Mouse (Mus musculus) midbrain, embryonic 11.5 days (tissue): ENCODE data around the gene Rpsa. TPM values are rescaled to one million over a fixed set of nuclear protein-coding genes. Genes with fewer than 3 reads are reported as not detected.

Experiments
- ATAC-seq: fragments of 200-750 bp; cut with Nextera tagmentation; 2 replicates; pipeline ENCODE4 v1.8.0; 2017; ENCODE audit warnings: moderate TSS enrichment, moderate library complexity; ENCODE audit not compliant: low FRiP score
- DNase-seq: peaks from one replicate; pipeline ENCODE4 v3.0.0; 2015; ENCODE audit warnings: low spot score; ENCODE audit errors: missing footprints
- H3K27ac ChIP-seq: fragments of 300-500 bp; sonication (generic); 2 replicates; pipeline ENCODE4 v1.5.1; 2014; ENCODE audit warnings: low read depth, low read length
- H3K27me3 ChIP-seq: fragments of 300-500 bp; sonication (generic); 2 replicates; pipeline ENCODE4 v1.6.1; 2014; ENCODE audit warnings: mild to moderate bottlenecking, low read length, moderate library complexity, mixed read lengths; ENCODE audit not compliant: control insufficient read depth, insufficient read depth
- H3K36me3 ChIP-seq: fragments of 300-500 bp; sonication (generic); 2 replicates; pipeline ENCODE4 v1.6.1; 2014; ENCODE audit warnings: mild to moderate bottlenecking, low read length, moderate library complexity, mixed read lengths; ENCODE audit not compliant: control insufficient read depth, insufficient read depth
- H3K4me1 ChIP-seq: fragments of 300-500 bp; sonication (generic); 2 replicates; pipeline ENCODE4 v1.6.1; 2014; ENCODE audit warnings: low read length; ENCODE audit not compliant: control insufficient read depth, insufficient read depth
- H3K4me2 ChIP-seq: fragments of 300-500 bp; sonication (generic); 2 replicates; pipeline ENCODE4 v1.6.1; 2014; ENCODE audit warnings: mild to moderate bottlenecking, moderate library complexity
- H3K4me3 ChIP-seq: fragments of 300-500 bp; sonication (generic); 2 replicates; pipeline ENCODE4 v1.5.1; 2014; ENCODE audit warnings: low read depth, low read length
- H3K9ac ChIP-seq: fragments of 300-500 bp; sonication (generic); 2 replicates; pipeline ENCODE4 v1.6.1; 2014; ENCODE audit warnings: low read length
- H3K9me3 ChIP-seq: fragments of 300-500 bp; sonication (generic); 2 replicates; pipeline ENCODE4 v1.6.1; 2016; ENCODE audit warnings: low read length; ENCODE audit not compliant: control insufficient read depth
- WGBS: fragments of 180-500 bp; shearing (Covaris S2); extraction: QIAGEN DNeasy Blood & Tissue Kit; methylation state at CpG from one replicate; pipeline ENCODE4 v1.1.7; 2014; 5-methylcytosine and 5-hydroxymethylcytosine counted together
- polyA plus RNA-seq: library from polyadenylated mRNA; unstranded; fragments of >200 nt; fragmentation: Nextera tagmentation; extraction: Ambion mirVana; gene quantifications from 2 replicates; pipeline ENCODE4 v1.2.1, GENCODE M21; 2014

The Rpsa gene
- polyA plus RNA-seq, 1 experiment from 2014 or later, result 1,482 TPM

GRCm38 (mm10) chr9:120110211-120111018 is 17.1 kb upstream of the Rpsa start, which contains the start of gene Slc25a38:
Gene Slc25a38, plus strand, starts transcription at chr9:120110374.
- Histone ChIP-seq H3K36me3 (no peaks in the 10 kb centered on the region), H3K4me3 (peak within 1 kb of the TSS; percentile 78), H3K9me3 (no peaks in the 10 kb centered on the region), H3K9ac (peak within 1 kb of the TSS; percentile 81), H3K27me3 (no peaks in the 10 kb centered on the region), H3K27ac (peak within 1 kb of the TSS; percentile 75), H3K4me2 (peak within 1 kb of the TSS; percentile 63), H3K4me1 (peaks cover 5% of the 10 kb centered on the region; the same call in 1 of the 2 replicates)
- ATAC-seq, result peak; percentile 98
- WGBS, result 2% methylated on average over 62 of the region's 62 CpGs
- peak; percentile 98 for DNase-seq

- Histone ChIP-seq H3K27ac (no peak overlapping the region), H3K9me3 (no peaks in the 10 kb centered on the region), H3K4me1 (peaks cover 5% of the 10 kb centered on the region; the same call in 1 of the 2 replicates), H3K27me3 (no peaks in the 10 kb centered on the region), H3K4me2 (peak overlapping the region; percentile 63), H3K4me3 (peak overlapping the region; percentile 78), H3K9ac (peak overlapping the region; percentile 81), H3K36me3 (no peaks in the 10 kb centered on the region)
- DNase-seq, result no peak
- WGBS, result 81% methylated on average over 15 of the region's 15 CpGs
- ATAC-seq, result no peak
Measured at GRCm38 (mm10) chr9:120111156-120111945, 16.1 kb upstream of the Rpsa start.

GRCm38 (mm10) chr9:120112472-120112871 is 15.0 kb upstream of the Rpsa start:
- Histone ChIP-seq H3K9ac (no peak overlapping the region), H3K27ac (no peak overlapping the region), H3K36me3 (no peaks in the 10 kb centered on the region; the same call in 1 of the 2 replicates), H3K4me3 (no peak overlapping the region), H3K9me3 (no peaks in the 10 kb centered on the region), H3K27me3 (no peaks in the 10 kb centered on the region), H3K4me2 (no peak overlapping the region), H3K4me1 (peaks cover 5% of the 10 kb centered on the region; the same call in 1 of the 2 replicates)
- DNase-seq (no peak), ATAC-seq (no peak)
- 89% methylated on average over 6 of the region's 6 CpGs for WGBS

GRCm38 (mm10) chr9:120113456-120113855 is 14.0 kb upstream of the Rpsa start:
- WGBS, result 95% methylated on average over 6 of the region's 7 CpGs
- Histone ChIP-seq H3K4me2 (no peak overlapping the region), H3K4me3 (no peak overlapping the region), H3K9me3 (no peaks in the 10 kb centered on the region), H3K27me3 (no peaks in the 10 kb centered on the region), H3K27ac (no peak overlapping the region), H3K36me3 (no peaks in the 10 kb centered on the region; the same call in 1 of the 2 replicates), H3K4me1 (peaks cover 5% of the 10 kb centered on the region; the same call in 1 of the 2 replicates), H3K9ac (no peak overlapping the region)
- no peak for DNase-seq
- ATAC-seq, result no peak

- DNase-seq (no peak), ATAC-seq (no peak)
- Histone ChIP-seq H3K4me1 (peaks cover 5% of the 10 kb centered on the region; the same call in 1 of the 2 replicates), H3K9ac (no peak overlapping the region), H3K36me3 (no peaks in the 10 kb centered on the region; the same call in 1 of the 2 replicates), H3K27me3 (no peaks in the 10 kb centered on the region), H3K27ac (no peak overlapping the region), H3K4me3 (no peak overlapping the region), H3K4me2 (no peak overlapping the region), H3K9me3 (no peaks in the 10 kb centered on the region)
- WGBS, result 93% methylated on average over 17 of the region's 17 CpGs
Measured at GRCm38 (mm10) chr9:120114051-120114788, 13.3 kb upstream of the Rpsa start.

- ATAC-seq, result no peak
- Histone ChIP-seq H3K9me3 (no peaks in the 10 kb centered on the region), H3K9ac (no peak overlapping the region), H3K4me2 (no peak overlapping the region), H3K4me3 (no peak overlapping the region), H3K36me3 (no peaks in the 10 kb centered on the region; the same call in 1 of the 2 replicates), H3K27ac (no peak overlapping the region), H3K4me1 (peaks cover 5% of the 10 kb centered on the region; the same call in 1 of the 2 replicates), H3K27me3 (no peaks in the 10 kb centered on the region)
- 84% methylated on average over 2 of the region's 2 CpGs for WGBS
- no peak for DNase-seq
Measured at GRCm38 (mm10) chr9:120114789-120115151, 12.7 kb upstream of the Rpsa start.

- Histone ChIP-seq H3K27ac (0 out of 2 replicates have a peak overlapping the region, but pooled peaks have one; percentile 14), H3K9me3 (no peaks in the 10 kb centered on the region), H3K4me1 (peaks cover 5% of the 10 kb centered on the region; the same call in 1 of the 2 replicates), H3K9ac (no peak overlapping the region), H3K4me3 (no peak overlapping the region), H3K4me2 (no peak overlapping the region), H3K36me3 (peaks cover 5% of the 10 kb centered on the region; the same call in 1 of the 2 replicates), H3K27me3 (no peaks in the 10 kb centered on the region)
- DNase-seq (no peak), ATAC-seq (no peak)
- 80% methylated on average over 5 of the region's 5 CpGs for WGBS
Measured at GRCm38 (mm10) chr9:120115580-120115979, 11.9 kb upstream of the Rpsa start.

- H3K36me3 ChIP-seq, result peaks cover 5% of the 10 kb centered on the region; the same call in 1 of the 2 replicates
- 0 out of 2 replicates have a peak overlapping the region, but pooled peaks have one; percentile 14 for H3K27ac ChIP-seq
- WGBS, result 90% methylated on average over 8 of the region's 8 CpGs
- H3K9ac ChIP-seq, result no peak overlapping the region
- no peak overlapping the region for H3K4me3 ChIP-seq
- no peaks in the 10 kb centered on the region for H3K27me3 ChIP-seq
- H3K4me1 ChIP-seq, result peaks cover under 1% of the 10 kb centered on the region; the same call in 1 of the 2 replicates
- no peak for ATAC-seq
- no peak overlapping the region for H3K4me2 ChIP-seq
- DNase-seq, result no peak
- H3K9me3 ChIP-seq, result no peaks in the 10 kb centered on the region
Measured at GRCm38 (mm10) chr9:120116184-120116624, 11.3 kb upstream of the Rpsa start.
